8 mouse cellular contexts compared by ENCODE assay signal in genomic region chr6:8508883-8509536, GRCm38 (mm10). TPM values are rescaled to one million over a fixed set of nuclear protein-coding genes. Genes with fewer than 3 reads are reported as not detected.
DNase-seq lines count a peak whose midpoint lies in the region; ATAC-seq lines count a peak whose summit lies in the region.

No protein-coding gene starts in this region.

- peak; percentile 99 for DNase-seq in CD4-positive, CD25-positive, alpha-beta regulatory T cell, adult 2 months (ENCODE audit: low read depth, low spot score)
- DNase-seq in fat pad, adult 2 months (ENCODE audit: extremely low read depth, low read depth, low spot score): peak; percentile 78
- DNase-seq in kidney, postnatal 10 days: peak; percentile 99
- peak; percentile 98 to 99 for DNase-seq in natural killer cell, adult 2 months (ENCODE audit: low spot score in 2 of 2)

- peak overlapping the region; percentile 70 for H3K4me2 ChIP-seq in heart, embryonic 13.5 days
- H3K4me2 ChIP-seq in liver, embryonic 12.5 days: peak overlapping the region; percentile 94
- peak overlapping the region; percentile 75 for H3K4me2 ChIP-seq in stomach, embryonic 15.5 days

- H3K9me3 ChIP-seq in heart, embryonic 13.5 days: no peaks in the 10 kb centered on the region
- no peaks in the 10 kb centered on the region for H3K9me3 ChIP-seq in liver, embryonic 12.5 days (replicated peaks)
- H3K9me3 ChIP-seq in stomach, embryonic 15.5 days: no peaks in the 10 kb centered on the region

- H3K9ac ChIP-seq in heart, embryonic 13.5 days: peak overlapping the region; percentile 92
- H3K9ac ChIP-seq in liver, embryonic 12.5 days: peak overlapping the region; percentile 96
- peak overlapping the region; percentile 82 for H3K9ac ChIP-seq in stomach, embryonic 15.5 days

- H3K27me3 ChIP-seq in heart, embryonic 13.5 days (replicated peaks): no peaks in the 10 kb centered on the region
- H3K27me3 ChIP-seq in liver, embryonic 12.5 days (replicated peaks): peaks cover 6% of the 10 kb centered on the region; the same call in 1 of the 2 replicates
- no peaks in the 10 kb centered on the region for H3K27me3 ChIP-seq in stomach, embryonic 15.5 days (replicated peaks)

- WGBS in heart, embryonic 13.5 days: under 1% methylated on average over 56 of the region's 56 CpGs
- under 1% methylated on average over 56 of the region's 56 CpGs for WGBS in liver, embryonic 12.5 days (ENCODE audit: insufficient replicate concordance)
- under 1% methylated on average over 56 of the region's 56 CpGs for WGBS in stomach, embryonic 15.5 days

- peaks cover 3% of the 10 kb centered on the region; the same call in 1 of the 2 replicates for H3K4me1 ChIP-seq in brown adipose tissue, adult 24 weeks (ENCODE audit: control insufficient read depth, insufficient read depth, insufficient read length, low read length)
- peaks cover 29% of the 10 kb centered on the region for H3K4me1 ChIP-seq in heart, embryonic 13.5 days
- H3K4me1 ChIP-seq in liver, embryonic 12.5 days: peaks cover 25% of the 10 kb centered on the region
- peaks cover 16% of the 10 kb centered on the region for H3K4me1 ChIP-seq in stomach, embryonic 15.5 days

- H3K4me3 ChIP-seq in brown adipose tissue, adult 24 weeks (ENCODE audit: insufficient read depth, low read depth, low read length): peak overlapping the region; percentile 79
- H3K4me3 ChIP-seq in heart, embryonic 13.5 days: peak overlapping the region; percentile 83
- H3K4me3 ChIP-seq in liver, embryonic 12.5 days: peak overlapping the region; percentile 91
- H3K4me3 ChIP-seq in stomach, embryonic 15.5 days (replicated peaks): peak overlapping the region; percentile 78

- H3K27ac ChIP-seq in brown adipose tissue, adult 24 weeks (replicated peaks; ENCODE audit: low read depth, low read length): peak overlapping the region; percentile 79
- H3K27ac ChIP-seq in heart, embryonic 13.5 days (replicated peaks): peak overlapping the region; percentile 99
- peak overlapping the region; percentile 97 for H3K27ac ChIP-seq in liver, embryonic 12.5 days
- H3K27ac ChIP-seq in stomach, embryonic 15.5 days: peak overlapping the region; percentile 99

- no peaks in the 10 kb centered on the region for H3K36me3 ChIP-seq in heart, embryonic 13.5 days
- no peaks in the 10 kb centered on the region for H3K36me3 ChIP-seq in liver, embryonic 12.5 days
- H3K36me3 ChIP-seq in stomach, embryonic 15.5 days: no peaks in the 10 kb centered on the region

- peak; percentile 97 for ATAC-seq in heart, embryonic 13.5 days (ENCODE audit: extremely low read depth, insufficient number of reproducible peaks, low FRiP score, low TSS enrichment)
- peak; percentile 98 for ATAC-seq in liver, embryonic 12.5 days
- peak; percentile 99 for ATAC-seq in stomach, embryonic 15.5 days (ENCODE audit: insufficient read depth, low FRiP score, low read depth)

RNA-seq across cellular contexts. Expression of gene Glcci1, which starts 0.4 kb away (rescaled TPM):
- 2.6 and 5.2 TPM in 2 replicates for polyA plus RNA-seq in brown adipose tissue, adult 24 weeks (2012; ENCODE audit: insufficient read depth, insufficient read length, missing spikeins)
- 4.7 and 4.9 TPM in 2 replicates for polyA plus RNA-seq in heart, embryonic 13.5 days (2015; fragmentation: Nextera tagmentation; extraction: Ambion mirVana)
- polyA plus RNA-seq in liver, embryonic 12.5 days (2016; fragmentation: Nextera tagmentation; extraction: Ambion mirVana): 1.6 and 1.8 TPM in 2 replicates
- polyA plus RNA-seq in stomach, embryonic 15.5 days (2015; fragmentation: Nextera tagmentation; extraction: Ambion mirVana): 7.3 and 7.7 TPM in 2 replicates

Comparison
In these comparisons a context has a peak if more than half of its experiments do, and no peak if none do; other contexts are left out.
1. Peak in every context shown above with its lines: DNase-seq, ATAC-seq, H3K4me3 ChIP-seq and H3K27ac ChIP-seq.